Mouse (Mus musculus): ENCODE data around the gene Elfn2.

Gene Elfn2

GRCm38 (mm10) chr15:78720094-78720493 lies 1.5 kb upstream of the Elfn2 start:
- DNase-seq = peak; percentile 78

- no peak for DNase-seq
Measured at GRCm38 (mm10) chr15:78719416-78719815, 845 bp upstream of the Elfn2 start.

- peak; percentile 69 for DNase-seq
Measured at GRCm38 (mm10) chr15:78716936-78717335, 1.6 kb downstream of the Elfn2 start.

GRCm38 (mm10) chr15:78715856-78716255 lies 2.7 kb downstream of the Elfn2 start:
- no peak for DNase-seq

DNA sequence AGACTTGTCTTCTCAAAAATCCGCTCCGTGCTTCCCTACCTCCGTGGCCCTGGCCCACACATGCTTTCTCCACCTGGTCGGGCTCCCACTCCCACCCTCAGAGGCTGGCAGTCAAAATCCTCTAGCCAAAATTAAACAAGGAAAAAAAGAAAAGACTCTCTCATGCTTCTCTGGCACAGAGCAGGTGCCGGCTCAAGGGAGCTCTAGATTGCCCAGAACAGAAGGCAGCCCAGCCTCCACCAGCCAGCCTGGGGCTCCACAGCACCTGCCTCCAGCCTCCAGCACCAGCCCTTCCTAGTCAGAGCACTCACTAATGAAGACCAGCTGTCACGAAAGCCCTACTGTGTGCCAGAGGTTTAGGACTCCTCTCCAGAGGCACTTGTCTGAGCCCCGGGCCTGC lies 4.8 kb downstream of the Elfn2 start:
- DNase-seq = no peak

- DNase-seq = peak; percentile 78
Measured at GRCm38 (mm10) chr15:78712335-78713258, 6.0 kb downstream of the Elfn2 start.

DNA sequence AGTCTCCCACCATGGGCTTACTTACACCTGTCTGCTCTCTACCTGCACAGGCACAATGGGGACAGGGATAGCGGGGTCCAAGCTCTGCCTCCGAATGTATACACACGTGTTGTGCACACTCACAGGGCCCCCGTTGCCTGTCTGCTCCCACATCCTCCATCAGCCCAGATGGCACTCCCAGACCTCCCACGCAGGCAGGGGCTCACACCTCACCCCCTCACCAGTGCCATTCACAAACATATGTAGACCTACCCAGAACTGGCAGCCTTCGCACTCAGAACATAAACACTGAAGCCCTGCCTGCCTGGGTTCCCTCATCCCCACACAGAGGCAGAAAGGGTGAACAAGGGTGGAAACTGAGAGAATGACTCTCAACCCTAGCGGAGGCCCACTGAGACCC lies 6.6 kb downstream of the Elfn2 start:
- DNase-seq = peak; percentile 82

DNA sequence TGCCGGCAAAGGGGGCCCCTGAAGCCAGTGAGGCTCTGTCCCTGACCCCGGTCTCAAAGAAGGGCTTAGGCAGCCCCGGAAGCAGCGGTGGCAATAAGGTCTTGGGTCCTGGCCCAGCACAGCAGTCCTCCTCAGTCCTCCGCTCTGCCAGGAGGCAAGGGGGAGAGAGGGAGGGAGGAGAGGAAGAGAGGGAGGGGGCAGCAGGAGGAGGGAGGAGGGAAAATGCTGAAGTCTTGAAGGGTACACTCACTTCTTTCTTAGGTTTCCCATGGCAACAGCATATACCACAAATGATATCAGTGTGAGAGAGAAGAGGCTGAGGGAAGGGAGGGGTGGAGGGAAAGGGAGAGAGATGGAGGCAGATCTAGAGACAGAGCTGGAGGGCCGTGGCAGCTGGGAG lies 7.9 kb downstream of the Elfn2 start:
- peak; percentile 74 for DNase-seq

DNA sequence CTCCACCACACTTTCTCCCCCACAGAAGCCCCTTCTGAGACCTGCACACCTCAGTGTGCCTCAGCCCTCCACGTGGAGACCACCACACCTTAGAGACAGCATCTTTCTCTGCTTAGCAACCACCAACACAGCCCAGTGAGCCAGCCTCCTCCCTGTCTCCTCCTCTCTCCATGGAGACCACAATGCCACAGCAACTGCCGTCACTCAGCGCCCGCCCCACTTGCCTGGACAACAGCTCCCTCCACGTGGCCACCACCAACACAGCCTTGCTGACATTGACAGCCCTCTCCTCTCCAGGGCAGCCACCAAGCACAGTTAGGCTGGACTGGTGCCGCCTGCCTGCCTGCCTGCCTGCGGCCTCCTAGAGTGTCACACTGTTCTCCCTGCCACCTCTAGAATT lies 8.8 kb downstream of the Elfn2 start:
- peak; percentile 77 for DNase-seq

- DNase-seq = no peak
Measured at GRCm38 (mm10) chr15:78706630-78707029, 11.9 kb downstream of the Elfn2 start.

GRCm38 (mm10) chr15:78704824-78705223 lies 13.7 kb downstream of the Elfn2 start:
- DNase-seq = no peak

GRCm38 (mm10) chr15:78704007-78704406 lies 14.6 kb downstream of the Elfn2 start:
- DNase-seq = no peak

DNA sequence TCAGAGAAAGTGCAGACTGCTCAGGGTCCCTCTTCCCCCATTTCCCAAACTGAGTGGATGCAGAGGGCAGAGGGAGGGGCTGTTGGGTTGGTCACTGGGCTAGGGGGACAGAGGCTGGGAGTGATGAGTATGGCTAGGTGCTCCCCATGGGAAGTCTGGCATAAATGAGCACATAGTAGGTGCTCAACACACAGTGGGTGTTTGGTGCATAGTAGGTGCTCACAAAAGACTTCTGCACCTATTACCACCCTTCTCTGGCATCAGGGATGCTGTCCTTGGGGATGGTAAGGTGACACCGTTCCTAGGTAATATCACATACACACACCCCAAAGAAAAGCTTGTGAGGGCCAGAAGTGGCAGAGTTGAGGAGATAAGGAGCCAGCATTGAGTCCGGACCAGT lies 18.2 kb downstream of the Elfn2 start:
- no peak for DNase-seq

DNA sequence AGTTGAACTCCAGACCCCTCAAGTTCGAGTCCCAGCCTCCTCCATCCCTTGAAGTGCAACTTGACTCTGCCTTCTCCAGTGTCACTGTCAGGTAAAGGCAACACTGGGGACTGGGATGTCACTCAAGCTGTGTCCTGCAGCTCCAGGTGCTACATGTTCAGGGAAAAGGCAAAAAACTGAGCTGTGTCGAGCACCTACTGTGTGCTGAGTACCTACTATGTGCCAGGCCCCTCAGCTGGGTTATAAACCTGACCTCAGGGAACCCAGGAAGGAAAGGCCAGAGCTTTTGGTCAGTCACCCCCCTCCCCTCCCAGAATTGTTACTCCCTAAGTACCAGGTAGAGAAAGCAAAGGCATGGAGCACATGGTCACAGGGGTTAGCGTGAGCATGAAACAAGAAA lies 19.1 kb downstream of the Elfn2 start:
- no peak for DNase-seq

DNA sequence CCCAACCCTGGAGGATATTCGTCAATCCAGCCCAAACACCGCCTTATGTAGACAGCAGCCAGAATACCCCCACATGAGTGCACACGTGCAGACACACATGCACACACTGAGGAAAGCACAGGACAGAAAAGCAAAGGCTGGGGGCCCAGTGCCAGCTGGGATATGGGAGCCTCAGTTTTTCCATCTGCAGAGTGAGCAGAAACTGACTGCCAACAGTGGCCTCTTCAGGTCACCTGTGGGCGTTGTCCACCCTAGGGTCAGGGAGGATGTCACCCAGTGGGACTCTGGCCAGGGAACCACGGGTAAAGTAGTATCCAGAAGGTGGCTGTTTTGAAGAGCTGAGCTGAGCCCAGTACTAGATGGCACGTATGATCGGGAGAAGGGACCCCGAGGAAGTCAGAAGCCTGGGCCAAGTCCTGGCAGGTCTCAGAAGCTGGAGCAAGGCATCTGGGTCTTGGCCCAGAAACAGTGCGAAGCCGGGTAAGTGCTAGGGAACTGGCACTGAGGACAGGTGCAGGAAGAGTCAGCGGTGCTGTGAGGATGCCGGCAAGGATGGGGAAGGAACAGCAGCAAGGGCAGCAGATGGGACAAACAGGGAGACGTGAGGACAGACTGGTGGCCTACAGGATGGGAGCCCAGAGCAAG lies 20.0 kb downstream of the Elfn2 start:
- no peak for DNase-seq

DNA sequence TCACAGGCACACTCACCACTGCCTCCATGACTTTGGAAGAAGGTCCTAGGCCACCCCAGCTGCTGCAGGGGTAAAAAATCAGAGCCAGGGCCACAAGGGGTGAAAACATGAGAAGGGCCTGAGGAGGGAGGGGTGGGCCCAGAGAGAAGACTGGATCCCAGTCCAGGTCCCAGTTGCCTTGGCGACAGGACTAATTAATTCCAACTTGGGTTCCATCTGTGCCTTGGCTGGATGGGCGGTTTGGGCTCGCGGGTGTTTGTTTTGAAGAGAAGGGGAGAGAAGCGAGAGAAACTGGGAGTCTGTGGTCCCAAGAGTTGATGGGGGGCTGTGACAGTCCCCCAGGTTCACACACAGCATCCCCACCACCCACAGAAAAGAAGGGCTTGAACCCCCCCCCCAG lies 20.5 kb downstream of the Elfn2 start:
- no peak for DNase-seq

DNA sequence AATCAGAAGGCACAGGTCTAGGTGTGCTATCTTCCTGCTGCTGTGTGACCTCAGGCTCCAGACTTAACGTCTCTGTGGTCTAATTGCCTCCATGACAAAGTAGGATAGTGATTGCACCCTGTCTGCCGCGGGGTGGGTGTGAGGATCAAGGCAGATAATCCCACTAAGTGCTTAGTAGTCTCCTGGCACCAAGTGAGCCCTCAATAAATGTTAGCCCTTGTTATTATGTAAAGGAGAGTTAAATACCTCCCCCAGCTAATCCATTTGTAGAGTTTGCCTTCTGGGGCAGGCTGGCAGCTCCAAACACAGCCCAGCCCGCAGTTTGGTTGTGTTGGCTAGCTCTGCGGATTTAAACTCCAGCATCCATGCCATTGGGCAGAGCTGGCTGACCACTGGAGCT lies 22.8 kb downstream of the Elfn2 start:
- DNase-seq = no peak

- no peak for DNase-seq
Measured at GRCm38 (mm10) chr15:78692505-78692904, 26.1 kb downstream of the Elfn2 start.

DNA sequence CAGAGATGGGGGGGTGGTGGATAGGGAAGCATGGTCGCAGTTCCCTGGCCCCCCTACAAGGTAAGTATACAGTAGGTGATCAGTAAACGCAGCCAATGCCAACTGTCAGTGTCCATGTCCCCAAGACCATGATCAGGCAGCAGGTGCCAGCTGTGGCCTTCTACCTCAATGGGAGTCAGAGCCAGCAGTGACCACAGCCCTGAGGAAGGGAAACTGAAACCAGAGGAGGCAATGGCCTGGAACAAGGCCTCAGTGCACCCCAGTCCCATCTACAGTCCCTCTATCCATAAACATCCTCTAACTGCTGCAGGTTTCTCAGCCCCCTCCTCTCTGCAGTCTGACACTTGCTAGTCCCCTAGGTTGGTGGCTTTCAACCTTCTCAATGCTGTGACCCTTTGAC lies 27.9 kb downstream of the Elfn2 start:
- no peak for DNase-seq

- DNase-seq = no peak
Measured at GRCm38 (mm10) chr15:78686910-78687309, 31.7 kb downstream of the Elfn2 start.

- DNase-seq = peak; percentile 64
Measured at GRCm38 (mm10) chr15:78684111-78684510, 34.5 kb downstream of the Elfn2 start.

GRCm38 (mm10) chr15:78683474-78683873 lies 35.1 kb downstream of the Elfn2 start:
- DNase-seq = no peak

- no peak for DNase-seq
Measured at GRCm38 (mm10) chr15:78681781-78682180, 36.8 kb downstream of the Elfn2 start.

DNA sequence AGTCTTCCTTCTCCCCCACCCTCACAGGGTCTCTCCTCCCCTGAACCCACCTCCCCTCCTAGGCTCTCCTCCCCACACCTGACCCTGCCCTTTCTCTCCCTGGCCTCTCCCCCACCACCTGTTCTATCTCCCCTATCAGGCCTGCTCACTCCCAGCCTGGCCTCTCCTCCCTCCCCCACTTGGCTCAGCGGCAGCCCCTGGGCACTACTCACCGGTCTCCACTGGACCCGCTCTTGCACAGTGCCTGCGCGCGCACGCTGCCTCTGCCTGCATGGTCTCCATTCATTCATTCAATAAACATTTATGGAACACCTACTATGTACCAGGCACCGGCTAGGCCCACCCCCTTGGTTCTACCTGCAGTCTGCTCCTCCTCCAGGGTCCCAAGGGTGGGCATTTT lies 37.3 kb downstream of the Elfn2 start:
- DNase-seq = no peak
